Mouse (Mus musculus): ENCODE measurements around the gene Gtdc1. TPM values are rescaled to one million over a fixed set of nuclear protein-coding genes. Genes with fewer than 3 reads are reported as not detected.

Gtdc1 gene
- total RNA-seq, 2 experiments from 2014 or later, result 12.8 to 13.7 TPM

- DNase-seq (ENCODE audit: low spot score in 2 of 2), result no peak
Measured at GRCm38 (mm10) chr2:44926167-44926682, 1.2 kb downstream of the Gtdc1 start.

- no peak for DNase-seq (ENCODE audit: low spot score in 2 of 2)
Measured at GRCm38 (mm10) chr2:44924618-44925017, 2.8 kb downstream of the Gtdc1 start.

- DNase-seq (ENCODE audit: low spot score in 2 of 2), result no peak
Measured at GRCm38 (mm10) chr2:44923056-44923883, 4.2 kb downstream of the Gtdc1 start.

DNA sequence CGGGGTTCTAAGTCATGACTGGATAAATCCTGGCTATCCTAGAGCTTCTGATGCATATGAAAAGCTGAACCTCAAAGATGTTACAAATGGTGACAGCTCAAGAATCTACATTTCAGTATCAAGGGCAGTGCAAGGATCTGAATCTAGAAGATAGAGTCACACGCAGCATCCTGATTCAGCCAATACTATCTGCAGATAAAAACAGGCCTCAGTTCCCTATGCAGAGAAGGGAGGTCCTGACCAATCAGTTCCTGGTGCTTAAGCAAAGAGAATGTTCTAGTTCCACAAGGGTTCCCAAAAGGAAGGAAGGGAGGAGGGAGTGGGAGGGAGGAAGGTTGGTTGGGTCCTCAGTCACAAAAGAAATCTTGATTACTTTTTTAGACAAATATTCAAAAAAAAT, 5.0 kb downstream of the Gtdc1 start:
- no peak for DNase-seq (ENCODE audit: low spot score in 2 of 2)

GRCm38 (mm10) chr2:44920471-44920870, 7.0 kb downstream of the Gtdc1 start:
- DNase-seq (ENCODE audit: low spot score in 2 of 2), result no peak

DNA sequence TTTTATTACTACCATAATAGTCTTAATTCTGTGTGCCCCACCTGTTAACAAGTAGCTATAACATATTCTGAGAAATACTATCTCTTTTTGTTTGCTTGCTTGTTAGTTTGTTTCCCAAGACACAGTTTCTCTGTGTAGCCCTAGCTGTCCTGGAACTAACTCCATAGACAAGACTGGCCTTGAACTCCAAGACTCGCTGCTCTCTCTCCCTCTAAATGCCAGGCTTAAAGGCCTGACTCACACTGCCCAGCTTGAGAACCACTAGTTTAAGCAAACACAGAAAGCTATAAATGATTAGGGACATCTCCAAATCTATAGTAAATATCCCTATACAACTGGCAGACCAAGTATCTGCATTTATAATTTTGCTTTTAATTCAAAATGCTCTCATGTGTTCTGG, 8.1 kb downstream of the Gtdc1 start:
- DNase-seq (ENCODE audit: low spot score in 2 of 2), result no peak

GRCm38 (mm10) chr2:44918737-44919136, 8.7 kb downstream of the Gtdc1 start:
- no peak for DNase-seq (ENCODE audit: low spot score in 2 of 2)

- no peak for DNase-seq (ENCODE audit: low spot score in 2 of 2)
Measured at GRCm38 (mm10) chr2:44916286-44916685, 11.2 kb downstream of the Gtdc1 start.

DNA sequence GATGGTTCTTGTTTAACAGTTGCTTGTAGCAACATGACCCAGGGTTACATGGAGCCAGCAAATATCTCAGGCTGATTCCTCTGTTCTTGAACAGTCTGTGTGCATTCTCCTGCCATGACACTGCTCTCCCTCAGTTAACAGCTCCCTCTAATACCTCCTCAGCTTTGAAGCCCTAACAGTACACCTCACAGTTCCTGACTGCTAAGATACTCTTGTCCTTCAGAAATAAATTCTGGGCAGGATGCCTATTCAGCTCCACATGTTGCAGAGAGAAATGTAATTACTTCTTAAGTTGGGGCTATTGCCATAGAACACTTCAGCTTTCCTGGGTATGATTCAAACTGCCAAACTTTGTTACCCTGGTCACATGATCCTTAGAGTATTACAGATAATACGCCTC, 29.7 kb downstream of the Gtdc1 start:
- no peak for DNase-seq (ENCODE audit: low spot score in 2 of 2)

DNA sequence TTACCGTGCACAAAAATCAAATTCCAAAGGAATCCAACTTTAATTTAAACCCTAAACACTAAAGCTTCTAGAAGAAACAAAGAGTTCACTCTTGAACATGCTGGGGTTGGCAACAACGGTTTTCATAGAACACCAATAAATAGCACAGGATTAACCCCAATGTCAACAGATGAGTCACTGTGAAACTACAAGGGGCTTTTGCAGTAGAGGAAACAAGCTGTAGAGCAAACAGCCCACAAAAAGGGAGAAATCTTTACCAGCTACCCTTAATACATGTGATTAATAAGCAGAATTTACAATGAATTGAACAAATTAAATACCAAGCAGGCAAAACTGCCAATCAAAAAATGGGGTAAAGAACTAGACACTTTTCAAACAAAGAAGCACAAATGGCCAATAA, 53.7 kb downstream of the Gtdc1 start:
- DNase-seq (ENCODE audit: low spot score in 2 of 2), result no peak

DNA sequence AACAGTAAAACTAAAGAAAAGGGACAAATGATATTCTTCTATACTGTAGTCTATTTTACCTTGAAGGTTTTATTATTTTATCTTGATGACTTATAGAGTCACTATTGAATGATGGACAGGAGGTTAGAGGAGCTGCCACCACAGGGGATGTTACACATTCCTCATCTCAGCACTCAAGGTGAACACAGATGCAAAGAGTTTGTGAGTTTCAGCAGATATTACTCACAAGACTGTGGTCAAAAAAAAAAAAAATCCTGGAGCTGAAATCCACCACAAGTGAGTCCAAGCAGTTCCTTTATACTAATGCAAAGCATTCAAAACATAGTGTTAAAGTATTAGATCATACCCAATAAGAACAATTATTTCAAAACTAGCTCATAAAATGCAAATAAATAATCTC, 62.7 kb downstream of the Gtdc1 start:
- DNase-seq (ENCODE audit: low spot score in 2 of 2), result no peak

DNA sequence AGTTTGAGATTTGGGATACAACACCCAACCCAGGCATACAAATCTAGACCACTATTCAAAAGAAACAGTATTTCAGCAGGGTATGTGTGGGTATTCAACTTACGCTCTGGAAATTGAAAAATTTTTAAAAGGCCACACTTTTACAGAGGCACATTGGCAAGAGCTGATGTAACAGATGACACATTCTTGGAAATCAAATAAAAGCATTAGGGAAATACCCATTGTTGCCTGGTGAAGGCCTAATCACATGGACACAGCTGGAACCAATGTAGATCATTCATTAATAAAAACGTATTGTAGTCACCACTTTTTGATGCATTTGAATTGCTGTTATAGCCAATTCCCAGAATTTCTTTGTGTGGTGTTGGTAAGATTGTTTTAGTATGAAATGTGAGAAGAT, 73.0 kb downstream of the Gtdc1 start:
- no peak for DNase-seq (ENCODE audit: low spot score in 2 of 2)

DNA sequence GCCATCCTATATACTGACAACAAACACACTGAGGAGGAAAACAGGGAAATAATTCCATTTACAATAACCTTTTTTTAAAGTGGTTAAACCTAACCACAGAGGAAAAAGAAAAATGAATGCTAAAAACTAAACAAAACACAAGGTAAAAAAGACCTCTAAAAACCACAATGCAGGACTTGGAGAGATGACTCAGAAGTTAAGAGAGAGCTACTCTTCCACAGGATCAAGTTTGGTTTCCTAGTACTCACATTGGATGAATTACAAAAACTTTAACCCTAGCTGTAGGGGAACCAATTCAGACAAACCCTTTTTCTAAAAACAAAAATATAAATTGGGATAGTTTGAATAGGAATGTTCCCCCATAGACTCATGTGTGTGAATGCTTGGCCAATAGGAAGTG, 77.8 kb downstream of the Gtdc1 start:
- DNase-seq (ENCODE audit: low spot score in 2 of 2), result no peak

DNA sequence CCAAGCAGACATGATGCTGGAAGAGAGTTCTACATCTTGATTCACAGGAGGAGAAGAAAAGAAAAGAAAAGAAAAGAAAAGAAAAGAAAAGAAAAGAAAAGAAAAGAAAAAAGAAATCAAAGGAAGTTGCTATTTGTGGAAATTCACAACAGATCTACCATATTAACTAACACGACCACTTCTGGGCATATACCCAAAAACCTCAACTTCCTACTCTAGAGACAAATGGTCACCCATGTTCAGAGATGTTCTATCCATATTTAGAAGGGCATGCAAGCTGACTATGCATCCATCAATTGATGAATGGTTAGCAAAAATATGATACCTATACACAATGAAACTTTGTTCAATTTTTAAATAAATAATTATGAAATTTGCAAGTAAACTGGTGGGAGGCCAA, 79.3 kb downstream of the Gtdc1 start:
- no peak for DNase-seq (ENCODE audit: low spot score in 2 of 2)

GRCm38 (mm10) chr2:44845424-44845823, 82.0 kb downstream of the Gtdc1 start:
- DNase-seq (ENCODE audit: low spot score in 2 of 2), result no peak

DNA sequence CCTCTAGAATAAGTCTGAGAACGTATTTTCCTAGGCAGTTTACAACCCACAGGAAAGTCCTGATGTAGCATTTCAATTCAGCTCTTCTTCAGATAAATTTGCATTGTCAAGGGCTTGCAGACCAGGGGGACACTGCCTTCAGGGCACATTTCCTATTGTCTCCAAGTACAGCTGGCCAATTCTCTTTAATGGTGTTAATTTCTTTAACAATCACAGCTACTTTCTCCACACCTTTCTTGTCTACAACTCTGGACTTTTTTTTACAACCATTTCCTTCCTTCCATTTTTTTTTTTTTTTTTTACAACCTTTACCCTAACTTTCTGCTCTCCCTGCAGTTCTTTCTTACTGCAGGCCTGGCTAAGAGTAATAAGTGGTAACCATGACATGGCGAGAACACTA, 97.7 kb downstream of the Gtdc1 start:
- no peak for DNase-seq (ENCODE audit: low spot score in 2 of 2)

DNA sequence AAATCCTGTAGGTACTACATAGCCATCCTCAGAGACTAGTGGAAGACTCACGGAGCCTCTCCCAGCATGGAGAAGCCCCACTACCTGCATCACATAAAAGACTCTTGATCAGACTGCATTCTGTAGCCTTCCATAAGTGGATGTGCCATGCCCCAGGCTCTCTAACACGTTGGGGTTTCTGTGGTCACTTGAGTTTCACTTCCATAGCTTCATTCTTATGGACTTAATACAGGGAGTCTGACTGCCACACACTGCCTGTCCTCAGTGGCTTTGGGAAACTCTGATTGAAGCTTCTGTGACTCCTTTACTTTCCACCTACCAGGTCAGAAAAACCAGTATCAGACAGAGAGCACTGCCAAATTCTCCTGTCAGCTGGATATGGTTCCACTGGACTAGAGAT, 98.1 kb downstream of the Gtdc1 start:
- no peak for DNase-seq (ENCODE audit: low spot score in 2 of 2)

DNA sequence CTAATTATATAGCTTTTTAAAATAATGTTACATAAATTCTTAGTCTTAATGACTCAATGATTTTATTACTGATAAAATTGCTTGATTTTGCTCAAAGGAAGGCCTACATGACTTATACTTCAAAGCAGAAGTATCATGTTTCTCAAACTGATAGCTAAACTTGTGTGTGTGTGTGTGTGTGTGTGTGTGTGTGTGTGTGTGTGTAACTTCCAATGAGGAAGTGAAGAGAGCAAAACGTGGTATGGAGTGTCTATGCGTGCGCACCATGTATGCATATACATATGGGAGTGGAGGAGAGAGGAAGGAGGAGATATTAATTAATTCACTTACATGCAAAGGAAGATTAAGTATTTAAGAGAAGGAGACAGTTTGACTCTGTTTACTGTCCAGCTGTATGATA, 100.8 kb downstream of the Gtdc1 start:
- DNase-seq (ENCODE audit: low spot score in 2 of 2), result no peak

DNA sequence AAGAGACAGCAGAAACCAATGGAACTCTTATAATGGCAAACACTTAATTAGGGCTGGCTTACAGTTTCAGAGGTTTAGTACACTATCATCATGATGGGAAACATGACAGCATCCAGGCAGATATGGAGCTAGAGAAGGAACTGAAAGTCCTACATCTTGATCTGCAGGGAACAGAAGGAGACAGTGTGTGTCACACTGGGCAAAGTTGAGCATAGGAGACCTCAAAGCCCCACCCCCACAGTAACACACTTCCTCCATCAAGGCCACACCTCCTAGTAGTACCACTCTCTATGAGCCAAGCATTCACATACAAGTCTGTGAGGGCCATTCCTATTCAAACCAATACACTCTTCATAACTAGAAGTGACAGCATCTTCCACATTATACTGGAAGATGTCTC, 109.7 kb downstream of the Gtdc1 start:
- DNase-seq (ENCODE audit: low spot score in 2 of 2), result no peak

DNA sequence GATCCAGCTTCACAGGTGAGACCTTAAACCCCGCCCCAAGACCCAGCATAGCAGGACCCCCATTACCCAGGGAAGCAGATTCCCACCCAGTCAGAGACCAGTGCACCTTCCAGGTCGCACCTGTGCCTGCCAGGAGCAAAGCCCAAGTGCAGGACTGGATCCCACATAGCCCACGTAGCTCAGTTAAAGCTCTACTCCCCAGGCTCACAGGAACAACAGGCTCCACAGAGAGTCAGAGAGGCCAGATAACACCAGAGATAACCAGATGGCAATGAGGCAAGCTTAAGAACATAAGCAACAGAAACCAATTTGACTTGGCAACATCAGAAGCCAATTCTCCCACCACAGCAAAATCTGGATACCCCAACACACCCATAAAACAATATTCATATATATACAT, 113.7 kb downstream of the Gtdc1 start:
- no peak for DNase-seq (ENCODE audit: low spot score in 2 of 2)

- DNase-seq (ENCODE audit: low spot score in 2 of 2), result no peak
Measured at GRCm38 (mm10) chr2:44804497-44804896, 123.0 kb downstream of the Gtdc1 start.

- no peak for DNase-seq (ENCODE audit: low spot score in 2 of 2)
Measured at GRCm38 (mm10) chr2:44801361-44801760, 126.1 kb downstream of the Gtdc1 start.

- DNase-seq (ENCODE audit: low spot score in 2 of 2), result no peak
Measured at GRCm38 (mm10) chr2:44791840-44792239, 135.6 kb downstream of the Gtdc1 start.

Measured in adrenal gland, adult 18-20 months (tissue).